12 mouse cellular contexts compared by ENCODE assay signal in the genomic region with DNA sequence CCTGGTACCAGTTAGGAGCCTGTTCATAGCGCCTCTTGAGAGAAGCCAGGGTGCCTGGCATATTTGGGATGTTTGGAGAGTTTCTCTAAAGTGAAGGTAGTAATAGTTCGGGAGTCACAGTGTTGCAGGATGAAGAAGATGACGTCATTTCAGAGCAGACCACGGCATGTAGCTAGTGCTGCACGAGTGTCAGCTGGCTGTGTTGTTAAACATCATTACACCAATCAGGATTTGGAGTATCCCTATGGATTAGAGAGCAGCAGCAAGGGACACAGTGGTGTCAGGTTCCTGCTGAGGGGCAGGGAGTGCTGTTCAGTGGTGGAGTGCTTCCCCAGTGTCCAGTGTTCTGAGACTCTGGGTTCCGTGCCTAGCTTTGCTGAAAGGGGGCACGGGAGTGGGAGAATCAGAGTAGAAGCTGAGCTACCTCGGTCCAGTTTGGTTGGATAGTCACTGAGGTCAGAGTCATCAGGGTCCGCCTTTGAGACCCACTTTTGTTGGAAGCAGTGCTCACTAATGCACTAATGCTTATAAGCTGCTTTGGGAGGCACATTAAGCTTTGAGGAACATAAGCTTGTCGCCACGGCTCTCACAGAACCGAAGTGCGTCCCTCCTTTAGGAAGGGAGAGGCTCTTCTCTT. TPM values are rescaled to one million over a fixed set of nuclear protein-coding genes. Genes with fewer than 3 reads are reported as not detected.
DNase-seq lines count a peak whose midpoint lies in the region; ATAC-seq and TF ChIP-seq lines count a peak whose summit lies in the region.
"Had no signal": no experiment of that assay in that cellular context is flagged by ENCODE, and none has a peak within 500 bp of the region (broad histone marks: within the 10 kb centered on the region; RNA-seq: fewer than 3 reads in every experiment).

No protein-coding gene starts in this region.

- ATAC-seq in forebrain, embryonic 12.5 days (ENCODE audit: low FRiP score), result no peak
- 0 out of 2 replicates have a peak, but pooled peaks have one; percentile 36 for ATAC-seq in intestine, embryonic 14.5 days (replicated peaks; ENCODE audit: low FRiP score, low TSS enrichment, low read depth)

- H3K27me3 ChIP-seq in forebrain, embryonic 12.5 days, result no peaks in the 10 kb centered on the region
- H3K27me3 ChIP-seq in intestine, embryonic 14.5 days (replicated peaks; ENCODE audit: control insufficient read depth, insufficient read depth, low read length), result no peaks in the 10 kb centered on the region

- H3K4me2 ChIP-seq in forebrain, embryonic 12.5 days, result no peak overlapping the region
- H3K4me2 ChIP-seq in intestine, embryonic 14.5 days (ENCODE audit: low read length), result no peak overlapping the region
- H3K4me2 ChIP-seq: liver, embryonic 11.5 days had no signal

- H3K36me3 ChIP-seq in forebrain, embryonic 12.5 days (replicated peaks), result peaks cover 10% of the 10 kb centered on the region
- H3K36me3 ChIP-seq in intestine, embryonic 14.5 days (ENCODE audit: control insufficient read depth, insufficient read depth, low read length), result peaks cover 3% of the 10 kb centered on the region; the same call in 1 of the 2 replicates

- no peak for DNase-seq in layer of hippocampus, adult 2 months (ENCODE audit: low spot score in 2 of 2)
- DNase-seq in layer of hippocampus, adult 9-11 months, result no peak
- no peak for DNase-seq in intestine, embryonic 14.5 days (ENCODE audit: low spot score)
- peak; percentile 42 for DNase-seq in retina, embryonic 14.5 days (ENCODE audit: low spot score)
- no peak for DNase-seq in right cerebral cortex, postnatal 14 days
- no peak for DNase-seq in frontal cortex, postnatal 14 days (ENCODE audit: low spot score in 2 of 2)
- DNase-seq: gastrocnemius, postnatal 25 days; heart, postnatal 14 days; right cerebral cortex, adult 18-20 months; thymus, adult 2 months had no signal

- peak overlapping the region; percentile 69; the same call in 1 of the 2 replicates for H3K27ac ChIP-seq in layer of hippocampus, adult 2 months
- peak overlapping the region; percentile 54; the same call in 1 of the 2 replicates for H3K27ac ChIP-seq in forebrain, embryonic 12.5 days
- H3K27ac ChIP-seq in intestine, embryonic 14.5 days (ENCODE audit: low read depth), result no peak overlapping the region; the same call in 1 of the 2 replicates

- WGBS in forebrain, embryonic 12.5 days, result 51% methylated on average over 13 of the region's 13 CpGs
- 45% methylated on average over 13 of the region's 13 CpGs for WGBS in intestine, embryonic 14.5 days

- no peaks in the 10 kb centered on the region for H3K9me3 ChIP-seq in forebrain, embryonic 12.5 days
- H3K9me3 ChIP-seq in intestine, embryonic 14.5 days (ENCODE audit: control insufficient read depth, low read length), result no peaks in the 10 kb centered on the region

- no peak overlapping the region for H3K9ac ChIP-seq in forebrain, embryonic 12.5 days
- H3K9ac ChIP-seq in intestine, embryonic 14.5 days (ENCODE audit: low read length), result no peak overlapping the region

- H3K4me1 ChIP-seq in forebrain, embryonic 12.5 days, result peaks cover 32% of the 10 kb centered on the region
- H3K4me1 ChIP-seq in intestine, embryonic 14.5 days (replicated peaks; ENCODE audit: control insufficient read depth, insufficient read depth, low read length), result peaks cover 18% of the 10 kb centered on the region; the same call in 1 of the 2 replicates

- no peak for TF ChIP-seq CTCF in layer of hippocampus, adult 2 months (conservative IDR thresholded peaks at IDR 0.05)

- no peak overlapping the region for H3K4me3 ChIP-seq in layer of hippocampus, adult 2 months
- no peak overlapping the region for H3K4me3 ChIP-seq in forebrain, embryonic 12.5 days (replicated peaks)
- H3K4me3 ChIP-seq in intestine, embryonic 14.5 days (ENCODE audit: low read depth, low read length), result no peak overlapping the region

RNA-seq across cellular contexts. Expression of a gene that starts 23.9 kb away (rescaled TPM):
- 10 to 100 TPM; 64.8 to 71.4 TPM for total RNA-seq in layer of hippocampus, adult 2 months (2021)
- polyA plus RNA-seq in forebrain, embryonic 12.5 days (2016; fragmentation: Nextera tagmentation; extraction: Ambion mirVana), result 100 and 106 TPM in 2 replicates
- polyA plus RNA-seq in intestine, embryonic 14.5 days (2014; fragmentation: Nextera tagmentation; extraction: Ambion mirVana), result 107 and 117 TPM in 2 replicates

RNA-seq across cellular contexts. Expression of a gene that starts 24.3 kb away (rescaled TPM):
- 10 to 100 TPM; 15.3 to 17.2 TPM for total RNA-seq in layer of hippocampus, adult 2 months (2021)
- 38.5 and 38.6 TPM in 2 replicates for polyA plus RNA-seq in forebrain, embryonic 12.5 days (2016; fragmentation: Nextera tagmentation; extraction: Ambion mirVana)
- polyA plus RNA-seq in intestine, embryonic 14.5 days (2014; fragmentation: Nextera tagmentation; extraction: Ambion mirVana), result 48.2 and 48.7 TPM in 2 replicates
